Mouse (Mus musculus) liver, embryonic 14.5 days (tissue): ENCODE measurements at regions not wholly inside any gene's neighbourhood (a gene's known extent, or its start where the extent isn't known, plus 50 kb on each side); places are given as distances from the start of the nearest gene placed in this dataset.

Experiments used
- CTCF ChIP-seq: IDR thresholded peaks from 2 replicates; pipeline ENCODE4 v1.5.1; 2016; ENCODE audit warnings: antibody characterized with exemption, low read depth, control low read depth
- EP300 ChIP-seq: IDR thresholded peaks from 2 replicates; pipeline ENCODE4 v1.6.1; 2016; ENCODE audit warnings: antibody characterized with exemption, low read depth

GRCm38 (mm10) chr2:64395946-64396345 is 298.1 kb upstream of the Fign start:
- TF ChIP-seq CTCF (no peak), EP300 (no peak)
